Mouse (Mus musculus) heart, postnatal 0 days (tissue): ENCODE data around the gene Cenpa. TPM values are rescaled to one million over a fixed set of nuclear protein-coding genes. Genes with fewer than 3 reads are reported as not detected.
"Not testable (repeated sequence)": the region's sequence is repeated elsewhere in the genome, so short reads cannot be mapped to it uniquely, and the experiment has no call there.

Source experiments
- ATAC-seq: fragments of 200-750 bp; cut with Nextera tagmentation; 2 replicates; pipeline ENCODE4 v1.8.0; 2017; ENCODE audit warnings: low read depth, moderate number of reproducible peaks, moderate library complexity; ENCODE audit not compliant: insufficient read depth
- DNase-seq: peaks from one replicate; pipeline ENCODE4 v3.0.0-alpha.2; 2016; ENCODE audit warnings: low spot score
- H3K27ac ChIP-seq: fragments of 300-500 bp; sonication (generic); 2 replicates; pipeline ENCODE4 v1.5.1; 2014; ENCODE audit warnings: low read depth, mild to moderate bottlenecking
- H3K27me3 ChIP-seq: fragments of 300-500 bp; sonication (generic); 2 replicates; pipeline ENCODE4 v1.6.1; 2014; ENCODE audit warnings: low read length, mixed read lengths; ENCODE audit not compliant: control insufficient read depth, insufficient read depth
- H3K36me3 ChIP-seq: fragments of 300-500 bp; sonication (generic); replicated peaks from 2 replicates; pipeline ENCODE4 v1.6.1; 2014; ENCODE audit warnings: low read length, mixed read lengths; ENCODE audit not compliant: control insufficient read depth, insufficient read depth
- H3K4me1 ChIP-seq: fragments of 300-500 bp; sonication (generic); 2 replicates; pipeline ENCODE4 v1.6.1; 2014; ENCODE audit warnings: antibody characterized with exemption; ENCODE audit not compliant: control insufficient read depth, insufficient read depth
- H3K4me2 ChIP-seq: fragments of 300-500 bp; sonication (generic); 2 replicates; pipeline ENCODE4 v1.6.1; 2014; ENCODE audit warnings: low read depth, mild to moderate bottlenecking, low read length, moderate library complexity
- H3K4me3 ChIP-seq: fragments of 300-500 bp; sonication (generic); 2 replicates; pipeline ENCODE4 v1.5.1; 2014; ENCODE audit warnings: low read depth, low read length
- H3K9ac ChIP-seq: fragments of 300-500 bp; sonication (generic); replicated peaks from 2 replicates; pipeline ENCODE4 v1.6.1; 2014; ENCODE audit warnings: low read depth, low read length, mixed read lengths
- H3K9me3 ChIP-seq: fragments of 300-500 bp; sonication (generic); replicated peaks from 2 replicates; pipeline ENCODE4 v1.6.1; 2016; ENCODE audit warnings: low read length; ENCODE audit not compliant: control insufficient read depth
- CTCF ChIP-seq: IDR thresholded peaks from 2 replicates; pipeline ENCODE4 v1.5.1; 2016; ENCODE audit warnings: antibody characterized with exemption, control low read depth, low read depth
- EP300 ChIP-seq: IDR thresholded peaks from 2 replicates; pipeline ENCODE4 v1.6.1; 2016; ENCODE audit warnings: antibody characterized with exemption, low read depth
- WGBS: fragments of 180-500 bp; shearing (Covaris S2); extraction: QIAGEN DNeasy Blood & Tissue Kit; methylation state at CpG from one replicate; pipeline ENCODE4 v1.1.7; 2014; 5-methylcytosine and 5-hydroxymethylcytosine counted together
- polyA plus RNA-seq: library from polyadenylated mRNA; unstranded; fragments of >200 nt; fragmentation: Nextera tagmentation; extraction: Ambion mirVana; gene quantifications from 2 replicates; pipeline ENCODE4 v1.2.1, GENCODE M21; 2015
- total RNA-seq: library from RNA; depleted of rRNA; stranded (reverse); fragments of >200 nt; gene quantifications from 2 replicates; pipeline ENCODE4 v1.2.3, GENCODE M21; 2014; ENCODE audit warnings: low replicate concordance

Cenpa gene
- total and polyA plus RNA-seq, 2 experiments from 2014 or later = 87.9 to 158 TPM

DNA sequence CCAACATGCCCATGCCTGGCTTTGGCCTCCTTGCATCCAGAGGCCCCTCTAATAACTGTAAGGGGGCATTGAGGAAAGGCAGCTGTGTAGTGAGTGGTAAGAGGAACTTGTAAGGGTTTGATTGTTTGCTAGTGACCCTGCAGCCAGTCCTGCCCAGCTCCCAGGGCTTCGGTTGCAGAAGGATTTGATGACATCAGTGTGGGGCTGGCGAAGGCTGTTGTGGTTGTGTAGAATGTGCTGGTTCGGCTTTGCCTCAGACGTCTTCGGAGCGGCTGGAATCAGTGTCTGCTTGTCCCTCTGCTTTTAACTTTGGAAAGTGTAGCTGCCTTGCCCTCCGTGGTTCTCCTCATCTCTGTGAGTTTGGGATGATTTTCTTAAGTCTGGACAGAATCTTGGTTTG is 10.2 kb downstream of the Cenpa start:
- ATAC-seq (no peak), DNase-seq (no peak)
- H3K4me2 ChIP-seq = no peak overlapping the region
- no peaks in the 10 kb centered on the region for H3K27me3 ChIP-seq
- H3K36me3 ChIP-seq = peaks cover 51% of the 10 kb centered on the region
- H3K4me1 ChIP-seq = no peaks in the 10 kb centered on the region
- no peak overlapping the region for H3K9ac ChIP-seq
- H3K27ac ChIP-seq = no peak overlapping the region
- WGBS = 78% methylated on average over 7 of the region's 7 CpGs
- TF ChIP-seq CTCF (no peak), EP300 (no peak)
- no peaks in the 10 kb centered on the region for H3K9me3 ChIP-seq
- H3K4me3 ChIP-seq = no peak overlapping the region

- H3K9me3 ChIP-seq, H3K4me1 ChIP-seq, DNase-seq, H3K27me3 ChIP-seq, H3K9ac ChIP-seq, H3K27ac ChIP-seq, ATAC-seq, H3K4me2 ChIP-seq, H3K4me3 ChIP-seq: not testable (repeated sequence)
- peaks cover 38% of the 10 kb centered on the region for H3K36me3 ChIP-seq
- 91% methylated on average over 3 of the region's 3 CpGs for WGBS
These were observed 11.5 kb downstream of the Cenpa start for GRCm38 (mm10) chr5:30678069-30678468.

DNA sequence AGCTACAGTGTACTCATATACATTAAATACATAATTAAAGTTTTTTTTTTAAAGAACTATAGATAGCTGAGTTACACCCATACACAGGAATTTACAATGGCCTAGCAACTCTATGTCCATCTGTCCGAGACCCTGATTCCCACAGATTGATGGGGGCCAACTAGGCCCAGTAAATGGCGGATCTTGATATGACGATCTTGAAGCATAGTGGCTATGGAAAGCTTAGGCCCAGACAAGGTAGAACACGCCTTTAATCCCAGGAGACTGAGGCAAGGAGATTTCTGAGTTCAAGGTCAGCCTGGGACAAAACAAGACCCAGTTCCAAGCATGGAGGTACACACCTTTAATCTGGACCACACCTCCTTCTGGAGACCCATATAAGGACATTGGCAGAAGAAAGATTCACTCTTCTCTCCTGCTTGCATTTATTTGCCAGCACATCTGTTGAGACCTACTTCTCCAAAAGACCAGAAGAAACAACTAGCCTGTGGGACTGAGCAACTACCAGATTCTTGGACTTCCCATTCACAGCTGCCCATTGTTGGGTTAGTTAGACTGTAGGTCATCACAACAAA is 12.2 kb downstream of the Cenpa start:
- Histone ChIP-seq H3K27me3 (no peaks in the 10 kb centered on the region), H3K36me3 (peaks cover 31% of the 10 kb centered on the region), H3K4me1 (no peaks in the 10 kb centered on the region), H3K4me3 (no peak overlapping the region), H3K9me3 (no peaks in the 10 kb centered on the region), H3K9ac (no peak overlapping the region), H3K4me2 (no peak overlapping the region), H3K27ac (no peak overlapping the region)
- TF ChIP-seq EP300 = no peak
- no peak for TF ChIP-seq CTCF
- ATAC-seq (no peak), DNase-seq (no peak)
- 94% methylated on average over 4 of the region's 4 CpGs for WGBS

- no peak overlapping the region for H3K4me2 ChIP-seq
- no peaks in the 10 kb centered on the region for H3K9me3 ChIP-seq
- ATAC-seq (no peak), DNase-seq (no peak)
- TF ChIP-seq EP300 = no peak
- TF ChIP-seq CTCF = no peak
- WGBS = 65% methylated on average over 5 of the region's 5 CpGs
- H3K9ac ChIP-seq = no peak overlapping the region
- H3K4me3 ChIP-seq = no peak overlapping the region
- H3K27me3 ChIP-seq = no peaks in the 10 kb centered on the region
- no peak overlapping the region for H3K27ac ChIP-seq
- H3K36me3 ChIP-seq = peaks cover 24% of the 10 kb centered on the region
- H3K4me1 ChIP-seq = no peaks in the 10 kb centered on the region
These were observed 13.0 kb downstream of the Cenpa start for GRCm38 (mm10) chr5:30679593-30679992.

DNA sequence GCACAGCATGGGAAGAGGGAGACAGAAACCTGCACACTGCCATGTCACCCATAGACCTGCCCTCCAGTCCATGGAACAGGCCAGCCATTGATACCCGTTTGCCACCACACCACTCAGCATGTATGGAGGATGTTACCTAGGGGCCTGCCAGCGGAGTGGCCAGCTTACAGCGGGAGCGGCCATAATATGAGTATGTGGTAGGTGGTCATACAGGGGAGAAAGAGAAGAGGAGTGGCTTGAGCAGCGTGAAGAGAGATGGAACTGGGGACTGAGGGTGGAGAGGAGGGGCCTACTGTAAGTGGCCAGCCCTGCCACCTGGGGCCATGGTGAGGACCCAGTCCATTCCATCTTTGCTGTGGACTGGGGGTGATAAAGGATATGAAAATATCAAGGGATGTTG is 15.4 kb downstream of the Cenpa start:
- ATAC-seq = no peak
- 91% methylated on average over 5 of the region's 5 CpGs for WGBS

GRCm38 (mm10) chr5:30682967-30683600 is 16.5 kb downstream of the Cenpa start:
- H3K36me3 ChIP-seq = no peaks in the 10 kb centered on the region
- no peaks in the 10 kb centered on the region for H3K27me3 ChIP-seq
- H3K4me1 ChIP-seq = no peaks in the 10 kb centered on the region
- H3K27ac ChIP-seq = no peak overlapping the region
- DNase-seq (no peak), ATAC-seq (no peak)
- no peak overlapping the region for H3K9ac ChIP-seq
- H3K4me2 ChIP-seq = no peak overlapping the region
- H3K4me3 ChIP-seq = no peak overlapping the region
- TF ChIP-seq CTCF (peak; percentile 38; the same call in 1 of the 2 replicates), EP300 (no peak)
- H3K9me3 ChIP-seq = no peaks in the 10 kb centered on the region

More for the DNA sequence above, 15.4 kb downstream of the Cenpa start:
- Histone ChIP-seq H3K36me3 (peaks cover 1% of the 10 kb centered on the region; the same call in 1 of the 2 replicates), H3K4me3 (no peak overlapping the region), H3K27me3 (no peaks in the 10 kb centered on the region), H3K9ac (no peak overlapping the region), H3K27ac (no peak overlapping the region), H3K9me3 (no peaks in the 10 kb centered on the region), H3K4me2 (no peak overlapping the region), H3K4me1 (no peaks in the 10 kb centered on the region)
- DNase-seq = no peak
- TF ChIP-seq CTCF (no peak), EP300 (no peak)
